Mouse (Mus musculus): ENCODE measurements at regions not wholly inside any gene's neighbourhood (a gene's known extent, or its start where the extent isn't known, plus 50 kb on each side); places are given as distances from the start of the nearest gene placed in this dataset.
A peak's percentile ranks its signal among the peaks of the same experiment; 100 is the strongest.

DNA sequence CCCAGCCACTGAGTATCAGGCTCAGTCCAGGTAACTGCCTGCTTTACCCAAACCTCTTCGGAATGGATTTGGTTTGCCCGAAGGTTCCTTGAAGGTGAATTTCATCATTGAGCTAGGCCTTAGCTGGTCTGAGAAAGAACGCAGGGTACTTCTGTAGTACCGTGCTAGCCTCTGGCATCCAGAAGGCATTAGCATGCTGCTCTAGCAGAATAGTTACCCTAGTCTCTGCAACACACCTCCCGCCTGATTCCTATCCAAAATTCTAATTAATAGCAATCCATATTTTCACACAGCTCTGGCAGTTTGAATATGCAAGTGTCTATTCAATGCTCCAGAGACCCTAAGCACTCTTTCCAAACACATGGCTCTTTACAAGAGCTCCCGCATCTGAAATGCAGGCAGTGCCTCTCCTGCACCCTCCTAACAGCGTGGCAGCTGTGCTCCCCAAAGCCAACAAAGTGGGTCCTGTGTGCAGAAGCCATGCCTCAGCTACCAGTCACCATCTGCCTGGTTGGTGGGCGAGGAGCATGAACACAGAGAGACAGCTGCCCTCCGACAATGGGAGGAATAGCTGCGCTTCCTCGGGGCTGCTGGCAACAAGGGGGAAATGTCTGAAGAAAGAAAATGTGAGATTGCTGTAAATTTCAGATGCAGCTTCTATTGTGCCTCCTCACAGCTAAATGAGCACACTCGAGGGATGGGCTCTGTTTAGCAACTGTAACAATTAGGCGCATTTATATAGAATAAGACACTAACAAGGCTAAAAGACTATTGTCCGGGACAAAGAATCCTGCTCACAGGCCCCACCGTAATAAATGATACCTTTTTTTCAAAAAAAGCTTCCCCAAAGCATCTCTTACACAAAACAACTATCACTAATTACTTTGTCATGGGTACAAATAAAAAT is 198.6 kb downstream of the Sp3 start:
- H3K27me3 ChIP-seq = no peaks in the 10 kb centered on the region
- H3K9ac ChIP-seq = no peak overlapping the region
- no peaks in the 10 kb centered on the region for H3K9me3 ChIP-seq
- no peak overlapping the region for H3K4me3 ChIP-seq
- H3K36me3 ChIP-seq = no peaks in the 10 kb centered on the region
- peak overlapping the region; percentile 70 for H3K27ac ChIP-seq
- 40% methylated on average over 15 of the region's 15 CpGs for WGBS
- H3K4me2 ChIP-seq = peak overlapping the region; percentile 13; the same call in 1 of the 2 replicates
- ATAC-seq (ENCODE audit: low FRiP score) = peak; percentile 87
- peaks cover 15% of the 10 kb centered on the region for H3K4me1 ChIP-seq (replicated peaks)

DNA sequence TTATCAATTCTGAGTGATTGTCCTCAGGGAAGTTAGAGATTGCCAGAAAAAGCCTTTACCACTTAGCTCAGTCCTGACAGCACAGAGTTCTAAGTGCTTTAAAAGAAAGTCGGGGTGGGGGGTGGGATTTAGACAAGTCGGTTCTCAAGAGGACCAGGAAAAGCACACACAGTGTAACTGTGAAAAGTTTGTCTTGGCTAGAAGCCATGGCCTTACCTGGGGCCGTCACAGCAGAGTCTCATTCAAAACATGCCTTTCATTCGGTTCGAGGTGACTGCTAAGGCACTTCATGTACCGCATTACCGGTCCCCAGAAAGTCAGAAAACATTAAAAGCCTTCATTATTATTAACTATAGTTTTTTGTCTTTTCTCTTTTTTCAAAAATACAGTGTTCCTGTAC is 197.9 kb downstream of the Sp3 start:
- H3K9me3 ChIP-seq = no peaks in the 10 kb centered on the region
- no peaks in the 10 kb centered on the region for H3K36me3 ChIP-seq
- no peaks in the 10 kb centered on the region for H3K27me3 ChIP-seq
- ATAC-seq (ENCODE audit: low FRiP score) = no peak
- H3K4me2 ChIP-seq = no peak overlapping the region
- H3K4me1 ChIP-seq (replicated peaks) = peaks cover 15% of the 10 kb centered on the region
- WGBS = 63% methylated on average over 7 of the region's 7 CpGs
- no peak overlapping the region for H3K9ac ChIP-seq
- no peak overlapping the region for H3K27ac ChIP-seq
- no peak overlapping the region for H3K4me3 ChIP-seq

DNA sequence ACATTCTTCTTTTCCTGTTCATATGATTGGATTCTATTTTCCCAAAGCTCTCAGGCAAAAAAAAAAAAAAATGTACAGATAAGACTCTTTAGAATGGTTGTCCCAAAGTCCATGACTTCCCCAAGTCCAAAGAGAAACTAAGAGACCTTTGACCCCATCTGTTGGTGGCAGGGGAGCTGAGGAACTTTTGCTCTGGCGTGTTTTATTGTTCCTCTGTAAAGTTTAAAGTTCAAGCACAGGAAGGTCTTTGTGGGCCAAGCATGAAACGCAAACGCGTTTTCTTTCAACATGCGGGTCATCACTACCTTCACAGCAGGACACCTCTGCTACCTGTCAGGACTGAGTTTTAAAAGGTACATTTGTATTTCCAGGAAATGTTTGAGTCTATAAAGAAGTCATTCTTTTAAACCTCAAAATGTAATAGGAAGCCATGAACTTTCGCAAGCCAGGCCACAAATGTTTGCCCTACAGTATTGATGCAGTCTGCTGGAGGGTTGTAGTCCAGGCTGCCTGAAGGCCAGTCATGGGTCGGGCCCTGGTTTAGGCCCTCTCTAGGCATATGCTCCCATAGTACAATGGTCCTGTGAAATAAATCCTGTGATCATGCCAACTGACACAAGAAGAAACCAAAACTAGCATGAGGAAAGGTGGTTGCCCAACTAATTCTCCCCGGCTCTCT is 194.7 kb downstream of the Sp3 start:
- ATAC-seq (ENCODE audit: low FRiP score) = no peak
- Histone ChIP-seq H3K36me3 (no peaks in the 10 kb centered on the region), H3K27me3 (no peaks in the 10 kb centered on the region), H3K9me3 (no peaks in the 10 kb centered on the region), H3K4me1 (replicated peaks) (peaks cover 15% of the 10 kb centered on the region), H3K27ac (no peak overlapping the region), H3K4me2 (no peak overlapping the region), H3K4me3 (no peak overlapping the region), H3K9ac (no peak overlapping the region)
- 80% methylated on average over 8 of the region's 8 CpGs for WGBS

DNA sequence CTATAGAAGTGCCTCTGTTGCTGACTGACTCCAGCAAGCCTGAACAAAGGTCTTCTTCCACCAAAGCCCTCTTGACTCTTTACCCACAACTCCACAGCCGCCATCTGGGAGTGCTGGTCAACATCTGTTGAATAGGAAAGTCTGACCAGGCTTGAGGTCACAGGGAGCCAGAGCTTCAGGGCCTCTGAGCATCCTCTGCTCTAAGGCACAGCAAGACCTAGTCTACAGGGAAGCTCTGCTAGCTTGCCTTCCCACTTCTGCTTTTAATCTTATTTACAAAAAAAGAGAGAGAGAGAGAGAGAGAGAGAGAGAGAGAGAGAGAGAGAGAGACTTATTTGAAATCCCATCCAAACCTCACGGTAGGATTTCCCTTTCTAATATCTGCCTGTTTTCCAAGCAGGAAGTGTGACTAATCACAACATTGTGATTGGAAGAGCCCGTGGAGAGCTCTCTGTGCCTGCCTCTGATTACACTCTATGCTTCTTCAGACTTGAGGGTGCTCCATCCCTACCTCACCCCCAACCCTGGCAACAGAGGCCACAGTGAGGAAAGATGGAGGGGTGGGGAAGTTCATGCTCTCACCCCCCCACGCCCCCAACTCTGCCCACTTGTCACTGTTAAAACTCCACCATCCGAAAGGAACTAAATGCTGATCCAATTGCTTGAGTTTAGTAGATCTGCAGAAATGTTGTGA is 194.1 kb downstream of the Sp3 start:
- Histone ChIP-seq H3K4me1 (replicated peaks) (peaks cover 15% of the 10 kb centered on the region), H3K9me3 (no peaks in the 10 kb centered on the region), H3K9ac (no peak overlapping the region), H3K4me2 (no peak overlapping the region), H3K4me3 (no peak overlapping the region), H3K36me3 (no peaks in the 10 kb centered on the region), H3K27me3 (no peaks in the 10 kb centered on the region), H3K27ac (no peak overlapping the region)
- ATAC-seq (ENCODE audit: low FRiP score) = no peak
- 53% methylated on average over 5 of the region's 5 CpGs for WGBS

DNA sequence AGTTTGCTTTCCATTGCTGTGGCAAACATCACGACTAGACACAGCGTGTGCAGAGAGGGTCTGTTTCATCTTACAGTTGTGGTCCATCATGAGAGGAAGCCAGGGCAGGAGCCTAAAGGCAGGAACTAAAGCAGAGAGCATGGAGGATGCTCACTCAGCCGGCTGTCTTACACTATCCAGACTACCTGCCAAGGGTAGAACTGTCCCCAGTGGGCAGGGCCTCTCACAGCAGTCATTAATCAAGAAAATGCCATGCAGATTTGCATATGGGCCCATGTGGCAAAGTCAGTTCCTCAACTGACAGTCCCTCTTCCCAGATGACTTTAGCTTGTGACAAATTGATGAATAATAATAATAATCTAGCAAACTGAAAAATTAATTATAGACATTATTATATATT is 192.6 kb downstream of the Sp3 start:
- WGBS = 71% methylated on average over 3 of the region's 3 CpGs
- no peak overlapping the region for H3K4me2 ChIP-seq
- no peak overlapping the region for H3K27ac ChIP-seq
- H3K9me3 ChIP-seq = no peaks in the 10 kb centered on the region
- no peak overlapping the region for H3K4me3 ChIP-seq
- H3K4me1 ChIP-seq (replicated peaks) = peaks cover 3% of the 10 kb centered on the region; the same call in 1 of the 2 replicates
- ATAC-seq (ENCODE audit: low FRiP score) = no peak
- H3K9ac ChIP-seq = no peak overlapping the region
- H3K27me3 ChIP-seq = no peaks in the 10 kb centered on the region
- no peaks in the 10 kb centered on the region for H3K36me3 ChIP-seq

DNA sequence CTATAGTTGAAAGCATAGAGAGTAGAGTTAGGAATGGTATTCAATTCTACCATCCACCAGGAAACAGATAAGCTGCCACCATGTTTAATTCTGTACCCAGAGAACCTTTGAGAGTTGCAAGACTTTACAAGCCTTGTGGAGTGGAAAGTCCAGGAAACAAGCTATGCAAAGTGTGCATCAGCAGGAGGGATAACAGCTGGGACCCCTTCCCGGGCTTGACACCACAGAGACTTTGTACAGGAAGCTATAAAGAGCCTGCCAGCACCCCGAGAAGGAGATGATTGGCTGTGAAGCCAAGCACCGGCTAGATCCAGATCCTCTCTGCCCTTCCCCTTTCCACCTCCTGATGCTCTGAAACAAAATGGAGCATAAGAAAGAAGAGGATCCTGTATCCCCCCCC is 188.8 kb downstream of the Sp3 start:
- no peak for ATAC-seq (ENCODE audit: low FRiP score)
- H3K4me2 ChIP-seq = no peak overlapping the region

DNA sequence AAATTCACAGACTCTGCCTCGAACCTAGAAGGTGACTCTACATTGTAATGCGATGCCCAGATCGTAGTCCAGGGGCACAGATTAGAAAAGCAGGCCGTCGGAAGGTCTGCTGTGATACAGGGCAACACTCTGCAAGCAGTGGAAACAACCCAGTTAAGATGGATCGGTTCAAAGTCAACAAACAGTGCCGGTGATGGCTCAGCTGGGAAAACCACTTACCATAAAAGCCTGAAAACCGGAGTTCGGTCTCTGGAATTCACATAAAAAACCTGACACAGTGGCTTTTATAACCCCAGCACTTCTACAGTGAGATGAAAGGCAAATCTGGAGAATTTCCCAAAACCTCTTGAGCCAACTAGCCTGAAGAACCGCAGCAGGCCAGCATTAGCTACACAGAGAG is 186.8 kb downstream of the Sp3 start:
- ATAC-seq (ENCODE audit: low FRiP score) = no peak
- Histone ChIP-seq H3K36me3 (no peaks in the 10 kb centered on the region), H3K4me3 (no peak overlapping the region), H3K9me3 (no peaks in the 10 kb centered on the region), H3K9ac (no peak overlapping the region), H3K27ac (no peak overlapping the region), H3K4me1 (replicated peaks) (no peaks in the 10 kb centered on the region), H3K4me2 (no peak overlapping the region), H3K27me3 (no peaks in the 10 kb centered on the region)
- WGBS = 79% methylated on average over 10 of the region's 10 CpGs

More for the DNA sequence above, 188.8 kb downstream of the Sp3 start:
- H3K9me3 ChIP-seq = no peaks in the 10 kb centered on the region
- H3K36me3 ChIP-seq = no peaks in the 10 kb centered on the region
- no peak overlapping the region for H3K4me3 ChIP-seq
- no peaks in the 10 kb centered on the region for H3K27me3 ChIP-seq
- no peak overlapping the region for H3K9ac ChIP-seq
- H3K27ac ChIP-seq = no peak overlapping the region
- no peaks in the 10 kb centered on the region for H3K4me1 ChIP-seq (replicated peaks)
- WGBS = 74% methylated on average over 3 of the region's 3 CpGs

DNA sequence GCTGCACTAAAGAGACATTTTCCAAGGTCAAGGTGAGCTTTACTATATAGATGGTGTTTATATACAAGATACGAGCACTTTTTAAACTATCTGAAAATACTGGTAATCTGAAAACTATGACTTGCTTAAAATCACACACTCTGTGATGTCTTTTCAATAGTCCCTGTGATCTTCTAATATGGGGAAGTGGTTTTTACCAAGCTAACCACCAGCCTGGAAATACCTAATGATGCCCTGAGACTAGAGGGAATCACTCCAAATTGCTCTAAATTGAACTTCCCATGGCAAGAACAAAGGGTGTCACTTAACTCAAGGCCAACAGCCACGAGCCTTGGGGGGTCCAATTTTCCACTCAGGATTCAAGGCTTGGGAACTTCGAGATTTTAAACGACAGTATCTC is 185.7 kb downstream of the Sp3 start:
- Histone ChIP-seq H3K4me2 (no peak overlapping the region), H3K4me1 (replicated peaks) (no peaks in the 10 kb centered on the region), H3K9me3 (no peaks in the 10 kb centered on the region), H3K9ac (no peak overlapping the region), H3K27ac (no peak overlapping the region), H3K4me3 (no peak overlapping the region), H3K27me3 (no peaks in the 10 kb centered on the region), H3K36me3 (no peaks in the 10 kb centered on the region)
- ATAC-seq (ENCODE audit: low FRiP score) = no peak
- WGBS = 79% methylated on average over 4 of the region's 4 CpGs

DNA sequence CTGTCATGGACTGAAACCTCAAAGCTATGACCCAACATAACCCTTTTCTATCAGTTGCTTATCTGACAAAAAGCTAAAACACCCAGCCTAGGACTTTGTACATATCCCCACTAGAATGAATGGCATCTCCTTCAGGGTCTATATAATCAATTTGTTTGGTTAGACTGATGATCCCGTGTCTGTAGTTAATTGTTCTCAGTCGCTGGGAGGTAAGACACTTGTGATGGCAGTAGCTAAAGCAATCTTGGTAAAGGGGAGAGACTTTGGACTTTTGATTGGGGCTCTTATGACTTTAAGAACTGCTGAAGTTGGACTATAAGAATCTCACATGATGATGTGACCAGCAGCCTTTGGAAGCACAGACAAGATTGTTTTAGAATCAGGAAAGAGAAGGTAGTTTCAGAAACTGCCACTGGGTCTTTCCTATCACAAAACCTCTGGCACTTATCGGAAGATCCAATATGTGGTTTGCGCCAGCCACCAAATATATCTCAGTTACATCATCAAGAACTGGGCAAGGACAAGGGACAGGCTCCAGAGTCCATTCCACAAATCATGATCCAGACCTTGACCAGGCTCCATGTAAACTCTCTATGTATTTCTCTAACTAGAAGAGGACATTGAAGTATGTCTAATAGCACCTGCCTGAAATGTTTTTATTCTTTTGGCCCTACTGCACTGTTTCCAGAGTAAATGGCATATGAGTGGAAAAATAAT is 183.1 kb downstream of the Sp3 start:
- Histone ChIP-seq H3K4me2 (no peak overlapping the region), H3K4me3 (no peak overlapping the region), H3K9ac (no peak overlapping the region), H3K9me3 (no peaks in the 10 kb centered on the region), H3K36me3 (no peaks in the 10 kb centered on the region), H3K4me1 (replicated peaks) (no peaks in the 10 kb centered on the region), H3K27ac (no peak overlapping the region), H3K27me3 (no peaks in the 10 kb centered on the region)
- no peak for ATAC-seq (ENCODE audit: low FRiP score)
- WGBS = 80% methylated on average over 4 of the region's 4 CpGs

DNA sequence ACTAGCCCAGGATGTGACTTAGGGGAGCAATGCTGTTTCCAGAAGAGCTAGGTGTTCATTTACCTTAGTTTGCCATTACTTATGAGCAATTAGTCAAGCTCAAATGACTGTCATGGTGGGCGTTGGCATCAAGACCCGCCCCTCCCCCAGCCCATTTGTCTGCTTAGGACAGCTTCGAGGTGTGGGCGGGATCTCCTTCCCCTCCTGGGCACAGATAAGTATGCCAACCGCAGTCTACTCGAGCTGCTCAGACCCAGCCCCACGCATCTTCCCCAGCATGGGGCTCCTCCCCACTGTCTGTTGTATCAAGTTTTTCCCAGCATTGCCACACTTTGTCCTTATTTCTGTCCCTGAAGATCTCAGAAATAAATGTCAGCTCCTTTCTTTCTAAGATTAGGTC is 179.6 kb downstream of the Sp3 start:
- H3K36me3 ChIP-seq = no peaks in the 10 kb centered on the region
- H3K9me3 ChIP-seq = no peaks in the 10 kb centered on the region
- no peak overlapping the region for H3K4me2 ChIP-seq
- no peak overlapping the region for H3K4me3 ChIP-seq
- H3K27me3 ChIP-seq = no peaks in the 10 kb centered on the region
- no peaks in the 10 kb centered on the region for H3K4me1 ChIP-seq (replicated peaks)
- ATAC-seq (ENCODE audit: low FRiP score) = no peak
- no peak overlapping the region for H3K27ac ChIP-seq
- H3K9ac ChIP-seq = no peak overlapping the region
- WGBS = 69% methylated on average over 7 of the region's 7 CpGs

DNA sequence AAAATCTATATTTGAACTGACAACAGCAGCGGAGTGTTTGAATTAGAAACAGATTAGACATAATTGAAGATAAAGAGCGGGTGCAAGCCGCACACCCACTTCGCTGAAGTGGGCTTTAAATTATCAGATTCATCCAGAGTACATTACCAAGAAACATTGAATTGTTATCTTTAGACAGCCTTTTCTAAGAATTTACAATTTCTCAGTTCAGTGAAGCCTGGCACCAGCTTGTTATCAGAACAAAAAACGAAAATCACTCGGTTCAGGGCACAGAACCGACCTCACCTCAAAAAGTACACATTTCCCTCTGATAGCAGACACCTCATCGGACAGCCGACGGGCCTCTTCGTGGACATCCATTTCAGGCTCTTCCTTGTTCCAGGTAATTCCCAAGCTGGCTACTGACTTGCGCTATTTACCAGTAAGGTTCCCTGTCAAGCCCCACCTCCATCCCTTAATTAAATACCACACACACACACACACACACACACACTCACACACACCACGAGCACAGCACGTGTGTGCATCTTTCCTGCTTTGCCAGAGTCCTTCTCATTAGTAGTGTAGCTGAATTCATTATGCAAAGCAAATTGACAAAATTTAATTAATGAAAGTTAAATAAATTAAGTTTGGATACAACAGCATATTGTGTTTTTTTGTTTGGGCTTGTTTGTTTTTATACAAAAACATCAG is 166.8 kb downstream of the Sp3 start:
- Histone ChIP-seq H3K9ac (no peak overlapping the region), H3K27ac (no peak overlapping the region), H3K27me3 (0 out of 2 replicates have a peak, but pooled peaks cover 2% of the 10 kb centered on the region), H3K4me3 (no peak overlapping the region), H3K9me3 (no peaks in the 10 kb centered on the region), H3K4me2 (peak overlapping the region; percentile 43; the same call in 1 of the 2 replicates), H3K4me1 (replicated peaks) (peaks cover 18% of the 10 kb centered on the region), H3K36me3 (no peaks in the 10 kb centered on the region)
- WGBS = 53% methylated on average over 14 of the region's 14 CpGs
- ATAC-seq (ENCODE audit: low FRiP score) = no peak

Measured in hindbrain, embryonic 13.5 days (tissue).